Mouse (Mus musculus): ENCODE measurements at regions not wholly inside any gene's neighbourhood (a gene's known extent, or its start where the extent isn't known, plus 50 kb on each side); places are given as distances from the start of the nearest gene placed in this dataset.

GRCm38 (mm10) chr3:131865106-131865505 is 220.0 kb upstream of the Dkk2 start:
- Histone ChIP-seq H3K27ac (ENCODE audit: insufficient read depth, low read length) (no peak overlapping the region), H3K4me1 (ENCODE audit: control insufficient read depth, insufficient read depth, low read length) (peaks cover 9% of the 10 kb centered on the region), H3K4me3 (ENCODE audit: insufficient read depth, low read length) (no peak overlapping the region)
- no peak for TF ChIP-seq POLR2A (IDR thresholded peaks at IDR 0.05; ENCODE audit: low read depth, low read length)

- TF ChIP-seq CTCF (IDR thresholded peaks at IDR 0.05; ENCODE audit: borderline replicate concordance, insufficient read depth, low read length), result no peak
- TF ChIP-seq POLR2A (IDR thresholded peaks at IDR 0.05; ENCODE audit: low read depth, low read length), result no peak
- peaks cover 9% of the 10 kb centered on the region for H3K4me1 ChIP-seq (ENCODE audit: control insufficient read depth, insufficient read depth, low read length)
- H3K4me3 ChIP-seq (ENCODE audit: insufficient read depth, low read length), result no peak overlapping the region
- H3K27ac ChIP-seq (ENCODE audit: insufficient read depth, low read length), result peak overlapping the region; percentile 58; the same call in 1 of the 2 replicates
Measured at GRCm38 (mm10) chr3:131867266-131867665, 217.8 kb upstream of the Dkk2 start.

GRCm38 (mm10) chr3:131868219-131868964 is 216.7 kb upstream of the Dkk2 start:
- peaks cover 9% of the 10 kb centered on the region for H3K4me1 ChIP-seq (ENCODE audit: control insufficient read depth, insufficient read depth, low read length)
- no peak for TF ChIP-seq POLR2A (IDR thresholded peaks at IDR 0.05; ENCODE audit: low read depth, low read length)
- TF ChIP-seq CTCF (IDR thresholded peaks at IDR 0.05; ENCODE audit: borderline replicate concordance, insufficient read depth, low read length), result no peak
- H3K4me3 ChIP-seq (ENCODE audit: insufficient read depth, low read length), result no peak overlapping the region
- H3K27ac ChIP-seq (ENCODE audit: insufficient read depth, low read length), result peak overlapping the region; percentile 58; the same call in 1 of the 2 replicates

- H3K4me3 ChIP-seq (ENCODE audit: insufficient read depth, low read length), result no peak overlapping the region
- peaks cover 9% of the 10 kb centered on the region for H3K4me1 ChIP-seq (ENCODE audit: control insufficient read depth, insufficient read depth, low read length)
- TF ChIP-seq CTCF (IDR thresholded peaks at IDR 0.05; ENCODE audit: borderline replicate concordance, insufficient read depth, low read length), result no peak
- TF ChIP-seq POLR2A (IDR thresholded peaks at IDR 0.05; ENCODE audit: low read depth, low read length), result no peak
- peak overlapping the region; percentile 14; the same call in 1 of the 2 replicates for H3K27ac ChIP-seq (ENCODE audit: insufficient read depth, low read length)
Measured at GRCm38 (mm10) chr3:131869306-131869705, 215.8 kb upstream of the Dkk2 start.

- no peak for TF ChIP-seq CTCF (IDR thresholded peaks at IDR 0.05; ENCODE audit: borderline replicate concordance, insufficient read depth, low read length)
- no peak for TF ChIP-seq POLR2A (IDR thresholded peaks at IDR 0.05; ENCODE audit: low read depth, low read length)
- Histone ChIP-seq H3K4me3 (ENCODE audit: insufficient read depth, low read length) (no peak overlapping the region), H3K4me1 (ENCODE audit: control insufficient read depth, insufficient read depth, low read length) (0 out of 2 replicates have a peak, but pooled peaks cover 2% of the 10 kb centered on the region), H3K27ac (ENCODE audit: insufficient read depth, low read length) (no peak overlapping the region)
Measured at GRCm38 (mm10) chr3:131882667-131883066, 202.4 kb upstream of the Dkk2 start.

GRCm38 (mm10) chr3:131886470-131886869 is 198.6 kb upstream of the Dkk2 start:
- Histone ChIP-seq H3K27ac (ENCODE audit: insufficient read depth, low read length) (no peak overlapping the region), H3K4me1 (ENCODE audit: control insufficient read depth, insufficient read depth, low read length) (0 out of 2 replicates have a peak, but pooled peaks cover 2% of the 10 kb centered on the region), H3K4me3 (ENCODE audit: insufficient read depth, low read length) (no peak overlapping the region)
- no peak for TF ChIP-seq POLR2A (IDR thresholded peaks at IDR 0.05; ENCODE audit: low read depth, low read length)
- TF ChIP-seq CTCF (IDR thresholded peaks at IDR 0.05; ENCODE audit: borderline replicate concordance, insufficient read depth, low read length), result peak; percentile 52

GRCm38 (mm10) chr3:131886984-131887383 is 198.1 kb upstream of the Dkk2 start:
- no peak overlapping the region for H3K27ac ChIP-seq (ENCODE audit: insufficient read depth, low read length)
- 0 out of 2 replicates have a peak, but pooled peaks cover 2% of the 10 kb centered on the region for H3K4me1 ChIP-seq (ENCODE audit: control insufficient read depth, insufficient read depth, low read length)
- H3K4me3 ChIP-seq (ENCODE audit: insufficient read depth, low read length), result no peak overlapping the region
- TF ChIP-seq POLR2A (IDR thresholded peaks at IDR 0.05; ENCODE audit: low read depth, low read length) (no peak), CTCF (IDR thresholded peaks at IDR 0.05; ENCODE audit: borderline replicate concordance, insufficient read depth, low read length) (no peak)

GRCm38 (mm10) chr3:131887670-131888069 is 197.4 kb upstream of the Dkk2 start:
- Histone ChIP-seq H3K4me1 (ENCODE audit: control insufficient read depth, insufficient read depth, low read length) (0 out of 2 replicates have a peak, but pooled peaks cover 2% of the 10 kb centered on the region), H3K4me3 (ENCODE audit: insufficient read depth, low read length) (no peak overlapping the region), H3K27ac (ENCODE audit: insufficient read depth, low read length) (no peak overlapping the region)
- TF ChIP-seq CTCF (IDR thresholded peaks at IDR 0.05; ENCODE audit: borderline replicate concordance, insufficient read depth, low read length), result no peak
- TF ChIP-seq POLR2A (IDR thresholded peaks at IDR 0.05; ENCODE audit: low read depth, low read length), result no peak

- H3K4me1 ChIP-seq (ENCODE audit: control insufficient read depth, insufficient read depth, low read length), result no peaks in the 10 kb centered on the region
- TF ChIP-seq CTCF (IDR thresholded peaks at IDR 0.05; ENCODE audit: borderline replicate concordance, insufficient read depth, low read length) (no peak), POLR2A (IDR thresholded peaks at IDR 0.05; ENCODE audit: low read depth, low read length) (no peak)
- H3K27ac ChIP-seq (ENCODE audit: insufficient read depth, low read length), result no peak overlapping the region
- H3K4me3 ChIP-seq (ENCODE audit: insufficient read depth, low read length), result no peak overlapping the region
Measured at GRCm38 (mm10) chr3:131891941-131892340, 193.2 kb upstream of the Dkk2 start.

GRCm38 (mm10) chr3:131893061-131893804 is 191.9 kb upstream of the Dkk2 start:
- Histone ChIP-seq H3K4me1 (ENCODE audit: control insufficient read depth, insufficient read depth, low read length) (no peaks in the 10 kb centered on the region), H3K4me3 (ENCODE audit: insufficient read depth, low read length) (no peak overlapping the region), H3K27ac (ENCODE audit: insufficient read depth, low read length) (no peak overlapping the region)
- no peak for TF ChIP-seq POLR2A (IDR thresholded peaks at IDR 0.05; ENCODE audit: low read depth, low read length)
- TF ChIP-seq CTCF (IDR thresholded peaks at IDR 0.05; ENCODE audit: borderline replicate concordance, insufficient read depth, low read length), result no peak

All from embryonic fibroblast, embryonic 13.5 days (primary cell).